Mouse (Mus musculus): ENCODE data around the gene Trim63. TPM values are rescaled to one million over a fixed set of nuclear protein-coding genes. Genes with fewer than 3 reads are reported as not detected.

Gene Trim63
- polyA plus RNA-seq, 1 experiment from 2014 or later: 0.33 TPM

GRCm38 (mm10) chr4:134342213-134342779 lies 27.4 kb downstream of the Trim63 start:
- Histone ChIP-seq H3K4me3 (ENCODE audit: low read depth, low read length) (no peak overlapping the region), H3K4me2 (no peak overlapping the region; the same call in 1 of the 2 replicates), H3K9me3 (ENCODE audit: control insufficient read depth, low read length) (no peaks in the 10 kb centered on the region), H3K27ac (ENCODE audit: low read depth, low read length) (no peak overlapping the region), H3K36me3 (ENCODE audit: control insufficient read depth, insufficient read depth, low read length) (no peaks in the 10 kb centered on the region), H3K4me1 (replicated peaks; ENCODE audit: control insufficient read depth, insufficient read depth, low read length) (peaks cover 6% of the 10 kb centered on the region), H3K9ac (ENCODE audit: low read depth, low read length) (no peak overlapping the region), H3K27me3 (replicated peaks; ENCODE audit: control insufficient read depth, insufficient read depth, low read length) (peaks cover 42% of the 10 kb centered on the region)
- 15% methylated on average over 11 of the region's 11 CpGs for WGBS
- DNase-seq (ENCODE audit: low spot score) (no peak), ATAC-seq (replicated peaks; ENCODE audit: low FRiP score) (no peak)

- ATAC-seq (replicated peaks; ENCODE audit: low FRiP score): no peak
- Histone ChIP-seq H3K27ac (ENCODE audit: low read depth, low read length) (no peak within 1 kb of the TSS), H3K27me3 (replicated peaks; ENCODE audit: control insufficient read depth, insufficient read depth, low read length) (peaks cover 42% of the 10 kb centered on the region), H3K4me2 (peak within 1 kb of the TSS; percentile 60), H3K36me3 (ENCODE audit: control insufficient read depth, insufficient read depth, low read length) (no peaks in the 10 kb centered on the region), H3K9me3 (ENCODE audit: control insufficient read depth, low read length) (no peaks in the 10 kb centered on the region), H3K4me3 (ENCODE audit: low read depth, low read length) (peak within 1 kb of the TSS; percentile 33), H3K4me1 (replicated peaks; ENCODE audit: control insufficient read depth, insufficient read depth, low read length) (peaks cover 6% of the 10 kb centered on the region), H3K9ac (ENCODE audit: low read depth, low read length) (no peak within 1 kb of the TSS; the same call in 1 of the 2 replicates)
- WGBS: 3% methylated on average over 61 of the region's 61 CpGs
- peak; percentile 43 for DNase-seq (ENCODE audit: low spot score)
Measured at GRCm38 (mm10) chr4:134343071-134344031, 28.4 kb downstream of the Trim63 start, which contains the start of gene Slc30a2. Gene Slc30a2, plus strand, starts transcription at chr4:134343181.

- ATAC-seq (replicated peaks; ENCODE audit: low FRiP score) (no peak), DNase-seq (ENCODE audit: low spot score) (no peak)
- peaks cover 6% of the 10 kb centered on the region for H3K4me1 ChIP-seq (replicated peaks; ENCODE audit: control insufficient read depth, insufficient read depth, low read length)
- no peak overlapping the region for H3K4me3 ChIP-seq (ENCODE audit: low read depth, low read length)
- 28% methylated on average over 3 of the region's 3 CpGs for WGBS
- no peak overlapping the region for H3K27ac ChIP-seq (ENCODE audit: low read depth, low read length)
- H3K9me3 ChIP-seq (ENCODE audit: control insufficient read depth, low read length): no peaks in the 10 kb centered on the region
- H3K27me3 ChIP-seq (replicated peaks; ENCODE audit: control insufficient read depth, insufficient read depth, low read length): peaks cover 42% of the 10 kb centered on the region
- H3K4me2 ChIP-seq: no peak overlapping the region
- no peak overlapping the region for H3K9ac ChIP-seq (ENCODE audit: low read depth, low read length)
- no peaks in the 10 kb centered on the region for H3K36me3 ChIP-seq (ENCODE audit: control insufficient read depth, insufficient read depth, low read length)
Measured at GRCm38 (mm10) chr4:134344620-134345019, 29.7 kb downstream of the Trim63 start.

- no peak overlapping the region for H3K4me3 ChIP-seq (ENCODE audit: low read depth, low read length)
- H3K27me3 ChIP-seq (replicated peaks; ENCODE audit: control insufficient read depth, insufficient read depth, low read length): peaks cover 42% of the 10 kb centered on the region
- no peaks in the 10 kb centered on the region for H3K36me3 ChIP-seq (ENCODE audit: control insufficient read depth, insufficient read depth, low read length)
Measured at GRCm38 (mm10) chr4:134345802-134346201, 30.9 kb downstream of the Trim63 start.

GRCm38 (mm10) chr4:134348078-134348477 lies 33.2 kb downstream of the Trim63 start:
- Histone ChIP-seq H3K27ac (ENCODE audit: low read depth, low read length) (no peak overlapping the region), H3K27me3 (replicated peaks; ENCODE audit: control insufficient read depth, insufficient read depth, low read length) (peaks cover 25% of the 10 kb centered on the region), H3K4me2 (no peak overlapping the region), H3K36me3 (ENCODE audit: control insufficient read depth, insufficient read depth, low read length) (no peaks in the 10 kb centered on the region), H3K4me1 (replicated peaks; ENCODE audit: control insufficient read depth, insufficient read depth, low read length) (peaks cover 14% of the 10 kb centered on the region), H3K4me3 (ENCODE audit: low read depth, low read length) (no peak overlapping the region), H3K9ac (ENCODE audit: low read depth, low read length) (no peak overlapping the region), H3K9me3 (ENCODE audit: control insufficient read depth, low read length) (no peaks in the 10 kb centered on the region)
- no peak for ATAC-seq (replicated peaks; ENCODE audit: low FRiP score)
- WGBS: 73% methylated on average over 11 of the region's 11 CpGs
- DNase-seq (ENCODE audit: low spot score): no peak

More at GRCm38 (mm10) chr4:134345802-134346201, 30.9 kb downstream of the Trim63 start:
- H3K9me3 ChIP-seq (ENCODE audit: control insufficient read depth, low read length): no peaks in the 10 kb centered on the region
- H3K9ac ChIP-seq (ENCODE audit: low read depth, low read length): no peak overlapping the region
- H3K27ac ChIP-seq (ENCODE audit: low read depth, low read length): no peak overlapping the region
- WGBS: 86% methylated on average over 15 of the region's 15 CpGs
- ATAC-seq (replicated peaks; ENCODE audit: low FRiP score) (no peak), DNase-seq (ENCODE audit: low spot score) (no peak)
- H3K4me1 ChIP-seq (replicated peaks; ENCODE audit: control insufficient read depth, insufficient read depth, low read length): peaks cover 6% of the 10 kb centered on the region
- no peak overlapping the region for H3K4me2 ChIP-seq

- Histone ChIP-seq H3K27ac (ENCODE audit: low read depth, low read length) (no peak overlapping the region), H3K4me1 (replicated peaks; ENCODE audit: control insufficient read depth, insufficient read depth, low read length) (peaks cover 11% of the 10 kb centered on the region), H3K4me2 (no peak overlapping the region), H3K9ac (ENCODE audit: low read depth, low read length) (no peak overlapping the region), H3K27me3 (replicated peaks; ENCODE audit: control insufficient read depth, insufficient read depth, low read length) (peaks cover 20% of the 10 kb centered on the region), H3K36me3 (ENCODE audit: control insufficient read depth, insufficient read depth, low read length) (no peaks in the 10 kb centered on the region), H3K9me3 (ENCODE audit: control insufficient read depth, low read length) (no peaks in the 10 kb centered on the region), H3K4me3 (ENCODE audit: low read depth, low read length) (no peak overlapping the region)
- no peak for ATAC-seq (replicated peaks; ENCODE audit: low FRiP score)
- WGBS: 81% methylated on average over 5 of the region's 5 CpGs
- no peak for DNase-seq (ENCODE audit: low spot score)
Measured at GRCm38 (mm10) chr4:134348545-134348944, 33.6 kb downstream of the Trim63 start.

GRCm38 (mm10) chr4:134349829-134350228 lies 34.9 kb downstream of the Trim63 start:
- Histone ChIP-seq H3K27me3 (replicated peaks; ENCODE audit: control insufficient read depth, insufficient read depth, low read length) (peaks cover 9% of the 10 kb centered on the region), H3K9ac (ENCODE audit: low read depth, low read length) (no peak overlapping the region), H3K9me3 (ENCODE audit: control insufficient read depth, low read length) (no peaks in the 10 kb centered on the region), H3K27ac (ENCODE audit: low read depth, low read length) (no peak overlapping the region), H3K4me3 (ENCODE audit: low read depth, low read length) (no peak overlapping the region), H3K4me2 (no peak overlapping the region), H3K36me3 (ENCODE audit: control insufficient read depth, insufficient read depth, low read length) (no peaks in the 10 kb centered on the region), H3K4me1 (replicated peaks; ENCODE audit: control insufficient read depth, insufficient read depth, low read length) (peaks cover 14% of the 10 kb centered on the region; the same call in 1 of the 2 replicates)
- WGBS: 82% methylated on average over 7 of the region's 7 CpGs
- no peak for ATAC-seq (replicated peaks; ENCODE audit: low FRiP score)
- DNase-seq (ENCODE audit: low spot score): no peak

GRCm38 (mm10) chr4:134350641-134351040 lies 35.7 kb downstream of the Trim63 start:
- Histone ChIP-seq H3K27me3 (replicated peaks; ENCODE audit: control insufficient read depth, insufficient read depth, low read length) (peaks cover 1% of the 10 kb centered on the region), H3K9ac (ENCODE audit: low read depth, low read length) (no peak overlapping the region), H3K4me3 (ENCODE audit: low read depth, low read length) (no peak overlapping the region), H3K36me3 (ENCODE audit: control insufficient read depth, insufficient read depth, low read length) (no peaks in the 10 kb centered on the region), H3K9me3 (ENCODE audit: control insufficient read depth, low read length) (no peaks in the 10 kb centered on the region), H3K4me1 (replicated peaks; ENCODE audit: control insufficient read depth, insufficient read depth, low read length) (peaks cover 14% of the 10 kb centered on the region; the same call in 1 of the 2 replicates), H3K27ac (ENCODE audit: low read depth, low read length) (no peak overlapping the region), H3K4me2 (no peak overlapping the region)
- DNase-seq (ENCODE audit: low spot score): no peak
- ATAC-seq (replicated peaks; ENCODE audit: low FRiP score): no peak
- WGBS: 84% methylated on average over 6 of the region's 6 CpGs

Data from liver, embryonic 11.5 days (tissue).